Comparison of ENCODE assay signal across 17 mouse cellular contexts in genomic region chr12:73788850-73789249, GRCm38 (mm10).
DNase-seq lines count a peak whose midpoint lies in the region; ATAC-seq and TF ChIP-seq lines count a peak whose summit lies in the region.
"Had no signal": no experiment of that assay in that cellular context is flagged by ENCODE, and none has a peak within 500 bp of the region (broad histone marks: within the 10 kb centered on the region; RNA-seq: fewer than 3 reads in every experiment).

No protein-coding gene starts in this region.

- no peak overlapping the region for H3K4me2 ChIP-seq in lung, embryonic 15.5 days
- H3K4me2 ChIP-seq in heart, postnatal 0 days (ENCODE audit: low read depth, low read length) = no peak overlapping the region
- H3K4me2 ChIP-seq: hindbrain, embryonic 13.5 days; kidney, embryonic 15.5 days; limb, embryonic 12.5 days; midbrain, embryonic 12.5 days had no signal

- H3K4me1 ChIP-seq in lung, embryonic 15.5 days = peaks cover 34% of the 10 kb centered on the region
- peaks cover 64% of the 10 kb centered on the region for H3K4me1 ChIP-seq in heart, postnatal 0 days (ENCODE audit: control insufficient read depth, insufficient read depth)

- peak; percentile 93 for DNase-seq in heart, adult 11 months
- DNase-seq in heart, postnatal 25 days (ENCODE audit: low spot score) = no peak
- DNase-seq in lung, postnatal 25 days (ENCODE audit: low spot score) = no peak
- peak; percentile 51 for DNase-seq in adrenal gland, adult 8-10 months
- DNase-seq in heart, postnatal 0 days (ENCODE audit: low spot score) = peak; percentile 56
- no peak for DNase-seq in embryo, embryonic 10 days (ENCODE audit: low spot score)
- DNase-seq in right cerebral cortex, postnatal 4 days = no peak
- DNase-seq: gastrocnemius, postnatal 25 days; right cerebral cortex, adult 18-20 months had no signal

- no peaks in the 10 kb centered on the region for H3K9me3 ChIP-seq in lung, embryonic 15.5 days
- no peaks in the 10 kb centered on the region for H3K9me3 ChIP-seq in heart, postnatal 0 days (replicated peaks; ENCODE audit: control insufficient read depth, low read length)
- H3K9me3 ChIP-seq: hindbrain, embryonic 13.5 days; kidney, embryonic 15.5 days; limb, embryonic 12.5 days; midbrain, embryonic 12.5 days had no signal

- no peaks in the 10 kb centered on the region for H3K36me3 ChIP-seq in lung, embryonic 15.5 days
- H3K36me3 ChIP-seq in heart, postnatal 0 days (replicated peaks; ENCODE audit: control insufficient read depth, insufficient read depth, low read length) = no peaks in the 10 kb centered on the region
- H3K36me3 ChIP-seq: G1E; hindbrain, embryonic 13.5 days; kidney, embryonic 15.5 days; limb, embryonic 12.5 days; midbrain, embryonic 12.5 days had no signal

- no peak overlapping the region for H3K4me3 ChIP-seq in lung, embryonic 15.5 days
- H3K4me3 ChIP-seq in heart, postnatal 0 days (ENCODE audit: low read depth, low read length) = no peak overlapping the region
- H3K4me3 ChIP-seq: erythroblast, embryonic 14.5 days; hindbrain, embryonic 13.5 days; kidney, embryonic 15.5 days; limb, embryonic 12.5 days; midbrain, embryonic 12.5 days had no signal

- WGBS in lung, embryonic 15.5 days = 23% methylated on average over 3 of the region's 3 CpGs
- 18% methylated on average over 3 of the region's 3 CpGs for WGBS in heart, postnatal 0 days

- no peak for TF ChIP-seq CTCF in heart, postnatal 0 days (IDR thresholded peaks at IDR 0.05; ENCODE audit: low read depth)

- H3K27ac ChIP-seq in lung, embryonic 15.5 days = no peak overlapping the region
- peak overlapping the region; percentile 70 for H3K27ac ChIP-seq in heart, postnatal 0 days (ENCODE audit: low read depth)
- H3K27ac ChIP-seq: hindbrain, embryonic 13.5 days; kidney, embryonic 15.5 days; limb, embryonic 12.5 days; midbrain, embryonic 12.5 days had no signal

- intact Hi-C loops in heart, postnatal 25 days (cut with DNase I) = loop anchor here (5.0 kb wide), 1 partner anchor 77 kb away; no protein-coding TSS in a partner anchor

- peak; percentile 78 for ATAC-seq in lung, embryonic 15.5 days (ENCODE audit: borderline replicate concordance, extremely low read depth, low FRiP score, low TSS enrichment)
- ATAC-seq in heart, postnatal 0 days (ENCODE audit: insufficient read depth, low read depth) = peak; percentile 30; the same call in 1 of the 2 replicates
- ATAC-seq: activated CD4-positive, CD25-positive, alpha-beta regulatory T cell, adult 4 months had no signal

- H3K27me3 ChIP-seq in lung, embryonic 15.5 days = no peaks in the 10 kb centered on the region
- no peaks in the 10 kb centered on the region for H3K27me3 ChIP-seq in heart, postnatal 0 days (ENCODE audit: control insufficient read depth, insufficient read depth, low read length)
- H3K27me3 ChIP-seq: kidney, embryonic 15.5 days; midbrain, embryonic 12.5 days had no signal

- H3K9ac ChIP-seq in lung, embryonic 15.5 days = no peak overlapping the region
- H3K9ac ChIP-seq in heart, postnatal 0 days (replicated peaks; ENCODE audit: low read depth, low read length) = no peak overlapping the region
- H3K9ac ChIP-seq: hindbrain, embryonic 13.5 days; kidney, embryonic 15.5 days; limb, embryonic 12.5 days; midbrain, embryonic 12.5 days had no signal

- peak; percentile 75; the same call in 1 of the 2 replicates for TF ChIP-seq EP300 in heart, postnatal 0 days (IDR thresholded peaks at IDR 0.05; ENCODE audit: low read depth)

Comparison
In these comparisons a context has a peak if more than half of its experiments do, and no peak if none do; other contexts are left out.
1. DNase-seq: peak in heart, adult 11 months (single experiment), adrenal gland, adult 8-10 months (single experiment) and heart, postnatal 0 days (single experiment); none in heart, postnatal 25 days (single experiment), lung, postnatal 25 days (single experiment), embryo, embryonic 10 days (single experiment) and right cerebral cortex, postnatal 4 days (single experiment).